Mouse (Mus musculus) cerebral cortex, adult 2 months (tissue): ENCODE data around the gene Slco1a4.

Experiments
- WGBS: fragments of 180-500 bp; shearing (Covaris S2); methylation state at CpG from one replicate; pipeline ENCODE4 v1.1.7; 2018; 5-methylcytosine and 5-hydroxymethylcytosine counted together

Slco1a4 gene

DNA sequence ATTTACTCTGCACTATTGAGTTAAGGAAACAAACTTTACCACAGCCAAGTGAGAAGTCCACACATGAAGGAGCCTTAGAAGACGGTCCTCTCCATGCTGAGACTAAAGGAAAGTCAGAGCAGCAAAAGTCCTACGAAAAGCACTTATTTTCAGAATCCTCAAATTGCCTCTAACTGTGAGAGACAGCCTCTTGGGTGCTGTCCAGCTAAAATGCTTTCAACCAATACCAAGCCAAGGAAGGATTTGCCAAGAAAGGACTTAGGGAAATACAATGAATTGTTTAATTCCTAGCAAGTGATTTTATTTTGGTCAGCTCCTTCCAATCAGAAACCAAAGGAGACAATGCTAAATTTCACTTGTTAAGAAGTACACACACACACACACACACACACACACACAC is at the start of gene Slco1a4:
Gene Slco1a4, minus strand, starts transcription at position 115 of the 400 bp plus-strand sequence.
- 42% methylated on average over 2 of the region's 2 CpGs for WGBS

GRCm38 (mm10) chr6:141898197-141898596 is 42.2 kb upstream of the Slco1a4 start:
- WGBS, result 80% methylated on average over 2 of the region's 2 CpGs

- 59% methylated on average over 2 of the region's 2 CpGs for WGBS
These were observed 33.7 kb upstream of the Slco1a4 start for GRCm38 (mm10) chr6:141889723-141890122.

GRCm38 (mm10) chr6:141888248-141888647 is 32.2 kb upstream of the Slco1a4 start:
- 76% methylated on average over 2 of the region's 2 CpGs for WGBS

DNA sequence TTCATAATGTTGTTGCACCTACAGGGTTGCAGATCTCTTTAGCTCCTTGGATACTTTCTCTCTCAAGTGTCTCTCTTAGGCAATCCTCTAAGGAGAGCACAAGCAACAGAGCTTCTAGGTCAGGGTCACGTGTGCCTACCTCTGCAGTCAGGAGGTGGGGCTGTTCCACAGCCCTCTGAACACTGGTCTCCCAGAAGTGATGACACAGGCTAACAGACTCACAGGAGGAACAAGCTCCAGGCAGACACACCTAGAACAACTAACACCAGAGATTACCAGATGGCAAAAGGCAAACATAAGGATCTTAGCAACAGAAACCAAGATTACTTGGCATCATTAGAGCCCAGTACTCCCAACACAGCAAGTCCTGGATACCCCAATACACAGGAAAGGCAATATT is 26.6 kb upstream of the Slco1a4 start:
- 64% methylated on average over 1 of the region's 1 CpGs for WGBS

- 82% methylated on average over 4 of the region's 4 CpGs for WGBS
These were observed 19.7 kb upstream of the Slco1a4 start for GRCm38 (mm10) chr6:141875742-141876141.

- WGBS, result 80% methylated on average over 2 of the region's 2 CpGs
These were observed 15.7 kb upstream of the Slco1a4 start for GRCm38 (mm10) chr6:141871711-141872110.

- 86% methylated on average over 5 of the region's 5 CpGs for WGBS
These were observed 12.7 kb upstream of the Slco1a4 start for GRCm38 (mm10) chr6:141868735-141869134.

GRCm38 (mm10) chr6:141866026-141866425 is 10.0 kb upstream of the Slco1a4 start:
- 90% methylated on average over 5 of the region's 5 CpGs for WGBS

- 77% methylated on average over 8 of the region's 8 CpGs for WGBS
These were observed 1.9 kb upstream of the Slco1a4 start for GRCm38 (mm10) chr6:141857735-141858531.

- 63% methylated on average over 2 of the region's 2 CpGs for WGBS
These were observed 2.4 kb downstream of the Slco1a4 start for GRCm38 (mm10) chr6:141853616-141854015.

DNA sequence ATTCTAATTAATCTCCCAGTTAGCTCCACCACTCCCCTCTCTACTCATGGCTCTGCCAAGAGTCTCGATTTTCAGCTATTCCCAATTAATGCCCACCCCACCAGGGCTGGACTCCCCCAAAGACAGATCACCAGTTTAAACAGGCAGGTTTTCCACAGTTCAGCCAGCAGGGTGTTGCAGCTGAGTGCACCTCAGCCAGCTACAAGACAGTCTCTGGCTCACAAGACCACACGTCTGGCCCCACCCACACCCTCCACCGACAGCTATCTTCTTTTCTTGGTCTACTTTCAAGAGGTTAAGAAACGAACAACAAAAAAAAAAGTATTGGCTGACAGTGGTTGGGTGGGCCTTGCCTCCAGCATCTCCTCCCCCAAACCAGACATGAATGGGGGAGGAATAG is 6.9 kb downstream of the Slco1a4 start:
- 27% methylated on average over 4 of the region's 4 CpGs for WGBS

GRCm38 (mm10) chr6:141797837-141798236 is 58.2 kb downstream of the Slco1a4 start:
- WGBS, result 39% methylated on average over 1 of the region's 1 CpGs

GRCm38 (mm10) chr6:141774476-141774875 is 81.5 kb downstream of the Slco1a4 start:
- WGBS, result 36% methylated on average over 2 of the region's 2 CpGs

DNA sequence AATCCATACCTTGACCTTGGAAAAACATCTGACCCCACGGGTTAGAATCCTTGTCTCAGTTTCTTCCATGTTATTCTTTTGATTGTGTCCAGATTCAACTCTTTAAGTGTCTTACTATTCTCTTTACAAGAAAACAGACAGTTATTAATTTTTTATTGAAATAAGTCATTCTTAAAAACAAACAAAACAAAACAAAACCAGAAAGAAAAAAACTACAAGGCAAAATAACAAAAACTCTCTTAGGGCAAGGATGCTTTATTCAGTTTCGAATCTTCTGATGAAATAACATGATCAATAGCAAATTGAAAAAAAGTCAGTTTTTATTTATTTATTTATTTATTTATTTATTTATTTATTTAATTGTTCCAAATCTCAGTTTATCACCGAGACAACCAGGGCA is 82.3 kb downstream of the Slco1a4 start, which contains the start of gene Gm5724:
Gene Gm5724, minus strand, starts transcription at position 101 of the 400 bp plus-strand sequence.
- 86% methylated on average over 3 of the region's 3 CpGs for WGBS
